Mouse (Mus musculus) cerebellum, adult (tissue): ENCODE results near the gene Arid1b.
A peak's percentile ranks its signal among the peaks of the same experiment; 100 is the strongest.

ENCODE experiments used
- ATAC-seq: cut with Nextera tagmentation; 2 replicates; pipeline ENCODE4 v1.9.2; 2017; ENCODE audit warnings: mild to moderate bottlenecking, moderate library complexity, mixed read lengths; ENCODE audit not compliant: insufficient number of reproducible peaks, low FRiP score, low TSS enrichment

The Arid1b gene

DNA sequence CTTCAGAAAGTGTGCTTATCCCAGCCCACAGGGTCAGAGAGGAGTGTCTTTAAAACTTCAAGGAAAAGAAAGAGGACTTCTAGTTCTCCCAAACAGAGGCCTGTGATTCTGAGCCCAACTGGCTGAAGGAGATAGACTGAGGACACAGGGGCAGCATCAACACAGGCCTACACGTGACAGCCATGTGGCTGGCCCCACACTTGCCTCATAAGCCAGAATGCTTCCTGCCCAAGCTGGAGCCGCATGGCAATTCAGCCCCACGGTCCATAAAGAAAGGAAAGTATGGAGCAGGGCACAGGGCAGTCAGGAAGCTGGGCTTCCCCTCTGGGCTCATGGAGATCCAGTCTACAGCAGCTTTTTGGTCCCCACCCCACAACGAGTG lies 293.1 kb downstream of the Arid1b start:
- no peak for ATAC-seq

DNA sequence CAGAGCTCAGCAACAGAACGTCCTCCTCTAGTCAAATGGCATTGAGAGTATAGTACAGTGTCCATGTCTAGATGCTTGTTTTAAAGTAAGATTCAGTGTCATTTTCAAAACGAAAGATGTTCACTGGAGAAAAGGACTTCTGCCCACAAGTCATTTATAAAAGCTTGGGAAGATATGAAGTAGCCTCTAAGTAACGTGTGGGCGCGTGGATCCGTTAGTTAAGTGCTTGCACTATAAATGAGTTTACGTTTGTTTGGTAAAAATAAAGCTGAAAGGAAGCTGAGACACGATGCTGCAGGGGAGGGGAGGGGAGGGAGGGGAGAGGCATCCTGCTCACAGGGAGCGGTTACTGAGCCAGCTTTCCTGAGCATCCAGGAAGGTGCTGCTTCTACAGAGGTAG lies 293.5 kb downstream of the Arid1b start:
- ATAC-seq = no peak

DNA sequence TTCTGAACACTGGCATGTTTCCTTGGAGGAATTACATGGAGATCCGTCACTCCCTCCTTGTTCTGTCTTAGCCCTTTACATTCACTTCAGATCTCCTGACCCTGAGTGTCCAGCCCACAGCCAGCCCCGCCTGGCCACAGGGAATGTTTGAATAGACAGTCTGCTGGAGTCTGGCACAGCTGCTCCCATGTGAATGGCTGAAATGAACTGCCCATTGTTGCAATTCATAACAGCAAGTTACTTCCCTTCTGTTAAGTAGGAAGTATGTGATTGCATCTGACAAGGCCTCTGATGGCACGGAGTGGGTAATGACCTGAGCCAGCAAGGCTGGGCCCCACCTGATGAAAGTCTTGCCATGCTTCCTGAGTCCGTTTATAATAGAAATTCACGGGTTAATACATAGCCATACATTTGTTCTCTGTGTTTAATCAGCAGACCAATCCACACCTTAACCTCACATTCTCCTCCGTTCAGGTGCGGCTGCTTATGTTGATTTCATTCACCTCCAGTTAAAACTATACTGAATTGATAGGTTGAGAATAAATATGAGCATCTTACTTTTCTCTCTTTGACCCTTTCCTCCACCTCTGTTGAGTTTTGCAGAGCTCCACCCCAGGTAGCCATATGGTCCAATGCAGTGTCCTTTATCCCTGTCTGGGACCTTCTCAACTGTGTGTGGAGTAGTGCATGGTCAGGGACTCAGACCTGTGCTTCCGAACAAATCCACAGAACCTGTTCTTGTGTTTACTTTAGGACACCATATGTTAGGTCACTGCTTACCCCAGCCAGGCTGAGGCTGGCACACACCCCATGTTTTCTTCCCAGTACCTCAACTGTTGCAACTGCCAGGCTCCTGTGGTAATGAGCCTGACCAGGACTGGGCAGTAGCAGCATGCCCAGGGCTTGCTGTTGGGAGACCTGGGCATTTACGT lies 299.8 kb downstream of the Arid1b start:
- ATAC-seq = peak; percentile 60; the same call in 1 of the 2 replicates

DNA sequence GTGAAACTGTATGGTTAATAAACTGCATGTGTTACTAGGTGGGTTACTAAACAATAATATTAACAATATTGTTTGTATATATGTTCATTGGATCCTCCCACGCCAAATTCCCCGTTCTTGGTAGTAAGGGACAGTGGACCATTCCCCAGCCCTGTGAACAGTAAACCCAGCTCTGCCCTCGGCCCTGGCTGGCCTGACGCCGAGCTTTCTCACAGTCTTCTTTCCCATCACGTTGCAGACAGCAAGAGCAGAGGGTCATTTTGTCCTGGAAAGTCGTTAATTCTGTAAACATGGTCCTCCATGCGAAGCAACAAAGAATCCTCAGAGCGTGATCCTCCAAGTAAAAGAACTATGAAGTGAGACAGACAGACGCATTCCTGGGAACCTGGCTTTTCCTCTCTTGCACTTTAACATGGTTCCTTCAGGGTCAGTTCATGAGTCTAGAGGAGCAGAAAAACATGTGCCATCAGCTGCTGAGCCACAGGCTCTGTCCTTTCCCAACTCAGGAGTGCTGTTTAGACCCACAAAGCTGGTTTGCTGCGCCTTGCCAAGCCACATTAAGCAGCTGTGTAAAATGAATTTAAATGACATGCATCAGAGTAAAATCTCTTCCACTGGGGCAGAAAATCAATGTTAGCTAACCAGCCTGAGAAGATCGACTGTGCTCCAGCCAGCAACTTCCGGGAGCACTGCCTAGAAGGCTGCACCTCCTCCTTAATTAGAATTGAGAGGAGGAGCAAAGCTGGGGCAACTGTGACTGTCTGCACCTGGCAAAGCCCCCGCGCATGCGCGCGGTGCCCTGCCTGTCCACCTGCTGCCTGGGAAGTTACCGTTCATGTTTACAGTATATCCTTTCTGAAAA lies 301.2 kb downstream of the Arid1b start:
- ATAC-seq = peak; percentile 57

DNA sequence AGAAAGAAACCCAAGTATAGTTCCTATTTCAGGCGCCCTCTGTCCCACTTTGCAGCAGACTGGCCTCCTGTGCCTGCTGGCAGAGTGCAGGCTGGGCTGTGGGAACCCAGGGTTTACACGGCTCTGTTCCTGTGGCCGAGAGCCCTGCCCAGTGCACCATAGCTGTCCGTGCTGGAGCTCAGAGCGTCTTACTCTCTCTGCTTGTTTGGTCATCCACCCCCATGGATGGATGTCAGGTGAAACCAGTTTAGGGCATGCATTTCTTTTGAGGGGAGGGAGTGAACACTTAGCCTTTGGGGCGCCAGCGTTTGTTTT lies 301.8 kb downstream of the Arid1b start:
- ATAC-seq = peak; percentile 46

DNA sequence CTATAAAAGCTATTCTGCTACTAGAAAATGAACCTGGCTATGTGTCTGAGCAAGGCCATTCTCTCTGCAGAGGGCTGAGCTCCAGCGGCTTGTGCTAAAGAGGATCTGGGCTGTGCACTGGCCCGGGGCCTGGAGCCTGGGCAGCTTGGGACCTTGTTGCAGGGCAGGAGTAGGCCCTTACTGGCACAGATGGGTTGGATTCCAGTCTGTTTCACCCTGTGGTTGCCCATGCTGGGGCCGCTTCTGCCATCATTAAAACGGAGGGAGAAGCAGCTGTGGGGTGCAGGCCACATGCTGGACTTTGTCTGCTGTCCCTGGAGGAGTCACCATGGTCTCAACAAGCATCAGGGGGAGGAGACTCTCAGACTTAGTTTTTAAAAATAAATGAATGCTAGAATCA lies 303.4 kb downstream of the Arid1b start:
- no peak for ATAC-seq

DNA sequence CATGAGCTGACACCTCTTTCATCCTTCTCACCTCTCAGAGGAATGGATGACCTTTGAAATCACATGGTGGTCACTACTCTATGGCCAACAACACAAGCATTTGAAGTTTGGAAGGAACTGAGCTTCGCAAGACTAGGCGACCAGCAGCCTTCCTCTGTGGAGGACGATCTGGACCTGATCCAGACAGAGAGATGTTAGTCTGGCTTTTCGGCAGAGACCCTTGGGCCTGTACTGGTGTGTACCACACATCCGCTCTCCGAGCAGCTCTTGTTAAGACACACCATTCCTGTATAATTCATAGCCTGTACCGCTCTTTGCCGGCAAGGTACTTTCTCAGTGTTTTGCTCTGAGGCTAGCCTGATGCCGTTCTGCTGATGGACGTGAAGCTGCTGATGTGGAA lies 303.9 kb downstream of the Arid1b start:
- no peak for ATAC-seq

DNA sequence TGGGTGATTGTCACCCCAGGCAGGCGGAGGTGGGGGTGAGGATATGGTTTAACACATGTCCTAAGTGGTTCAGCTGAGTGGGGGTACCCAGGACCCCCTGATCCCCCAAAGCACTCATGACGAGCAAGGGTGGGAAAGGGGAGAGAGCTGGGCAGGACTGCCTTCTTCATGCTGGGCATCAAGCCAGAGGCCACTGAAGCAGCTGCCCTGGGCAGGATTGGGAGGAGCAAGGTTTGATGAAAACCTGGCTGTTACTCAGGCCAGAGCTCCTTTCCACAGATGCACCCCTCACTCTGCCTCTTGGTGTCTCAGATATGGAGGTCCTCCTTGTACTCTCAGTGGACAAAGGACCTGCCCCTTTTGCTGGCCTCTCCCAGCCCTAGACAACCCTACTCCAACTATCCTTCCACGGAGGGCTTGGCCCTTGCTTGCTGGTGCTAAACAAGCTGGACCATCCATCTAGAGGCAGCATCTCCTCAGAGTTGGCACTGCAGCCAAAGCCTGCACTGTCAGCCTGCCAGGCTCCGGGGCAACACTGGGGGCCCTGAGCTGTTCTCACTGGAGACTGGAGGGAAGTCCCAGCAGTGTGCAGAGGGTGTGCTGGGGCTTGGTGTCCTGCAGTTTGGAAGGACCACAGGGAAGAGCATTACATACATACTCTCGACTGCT lies 304.9 kb downstream of the Arid1b start:
- ATAC-seq = no peak

DNA sequence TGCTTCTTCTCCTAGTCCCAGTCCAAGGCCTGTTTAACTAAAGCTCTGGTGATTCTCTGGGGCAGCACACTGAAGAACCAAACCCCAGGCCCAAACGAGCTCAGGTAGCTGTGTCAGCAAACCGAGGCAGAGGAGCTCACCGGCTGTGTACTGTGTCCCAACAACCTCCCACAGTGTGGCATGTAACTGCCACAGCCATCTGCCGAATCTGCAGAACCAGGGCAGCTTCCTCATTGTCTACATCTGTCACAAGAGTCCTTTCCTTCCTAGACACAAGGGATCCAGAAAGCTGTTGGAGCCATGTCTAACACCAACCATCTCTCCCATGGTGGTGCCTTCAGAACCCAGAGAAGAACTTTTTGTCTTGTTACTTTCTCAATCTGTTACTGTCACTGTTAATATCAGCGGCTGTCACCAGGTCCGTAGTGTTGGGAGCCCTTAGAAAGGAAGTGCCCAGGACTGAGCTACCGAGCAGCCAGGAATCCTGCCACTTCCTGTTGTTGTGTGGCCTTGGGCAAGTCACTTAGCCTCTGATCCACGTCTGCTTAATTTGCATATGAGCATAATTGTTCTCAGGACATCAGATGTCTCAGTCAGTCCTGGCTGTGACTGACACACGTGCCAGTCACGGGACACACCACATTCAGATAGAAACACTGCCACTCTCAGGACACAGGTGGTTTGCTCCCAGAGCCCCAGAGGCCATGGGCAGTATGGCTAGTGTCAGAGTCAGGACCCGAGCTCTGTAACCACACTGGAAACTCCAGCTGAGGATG lies 309.0 kb downstream of the Arid1b start:
- ATAC-seq = no peak

DNA sequence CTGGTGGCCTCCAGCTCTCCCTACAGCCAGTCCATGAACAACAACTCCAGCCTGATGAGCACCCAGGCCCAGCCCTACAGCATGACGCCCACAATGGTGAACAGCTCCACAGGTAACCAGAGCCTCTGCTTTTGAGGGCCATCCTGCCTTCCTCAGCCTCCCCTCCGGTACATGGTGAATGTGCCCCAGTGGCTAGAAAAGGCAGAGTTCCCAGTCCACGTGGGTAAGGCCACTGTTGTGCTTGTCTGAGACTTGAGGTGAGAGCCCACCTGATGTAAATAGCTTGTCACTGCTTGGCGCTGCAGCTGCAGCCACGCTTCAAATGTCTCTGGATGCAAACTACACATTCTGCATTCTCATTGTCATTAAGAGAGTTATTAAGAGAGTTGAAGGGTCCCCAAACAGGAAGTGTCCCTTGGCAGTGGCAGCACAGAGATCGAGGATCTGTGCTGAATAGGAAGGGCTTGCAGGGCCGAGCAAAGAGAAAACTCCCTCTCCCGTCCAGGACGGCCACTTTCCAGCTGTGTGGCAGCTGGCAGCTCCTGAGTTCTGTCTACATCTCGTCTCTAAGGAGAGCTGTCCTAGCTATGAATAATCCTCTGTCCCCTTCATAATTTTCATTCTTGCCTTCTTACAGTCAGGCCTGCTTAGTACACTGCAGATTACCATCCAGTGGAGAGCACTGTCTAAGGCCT lies 311.8 kb downstream of the Arid1b start:
- ATAC-seq = no peak

DNA sequence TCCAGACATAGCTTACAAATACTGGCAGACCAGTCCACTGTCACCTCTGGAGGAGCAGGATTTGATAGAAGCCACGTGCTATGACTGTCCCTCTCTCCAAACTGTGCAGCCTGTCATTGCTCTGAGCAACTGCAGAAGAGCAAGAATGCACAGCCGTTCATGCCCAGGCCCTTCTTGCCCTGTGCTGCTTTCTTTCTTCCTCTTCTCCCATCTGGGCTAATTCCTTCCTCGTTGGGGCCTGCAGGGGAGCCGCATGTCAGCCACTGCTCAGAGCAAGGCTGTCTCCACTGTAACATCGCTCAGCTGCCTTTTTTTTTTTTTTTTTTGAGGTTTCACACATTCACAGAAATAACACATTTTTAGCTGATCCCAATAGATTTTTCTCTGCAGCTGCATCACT lies 315.8 kb downstream of the Arid1b start:
- ATAC-seq = no peak

DNA sequence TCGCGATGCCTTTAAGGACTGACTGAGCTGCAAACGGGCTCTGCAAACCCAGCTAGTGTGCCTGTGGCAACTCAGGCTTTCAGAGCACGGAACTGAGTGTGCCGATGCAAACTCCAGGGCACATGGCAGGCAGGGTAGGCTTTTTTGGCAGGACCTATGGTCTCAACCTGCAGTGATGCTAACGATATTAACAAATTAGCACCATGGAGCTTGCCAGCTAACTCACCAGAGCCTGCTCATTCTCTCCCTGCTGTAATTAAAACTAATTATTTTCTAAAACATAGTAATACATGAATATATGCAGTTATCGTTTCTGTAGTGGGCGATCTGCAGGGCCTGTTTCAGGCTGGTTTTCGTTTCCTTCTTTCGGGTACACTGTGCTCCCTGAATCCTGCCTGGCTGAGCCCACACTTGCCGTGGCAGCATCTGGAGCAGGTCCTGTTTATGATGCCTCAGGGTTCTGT lies 316.3 kb downstream of the Arid1b start:
- no peak for ATAC-seq

DNA sequence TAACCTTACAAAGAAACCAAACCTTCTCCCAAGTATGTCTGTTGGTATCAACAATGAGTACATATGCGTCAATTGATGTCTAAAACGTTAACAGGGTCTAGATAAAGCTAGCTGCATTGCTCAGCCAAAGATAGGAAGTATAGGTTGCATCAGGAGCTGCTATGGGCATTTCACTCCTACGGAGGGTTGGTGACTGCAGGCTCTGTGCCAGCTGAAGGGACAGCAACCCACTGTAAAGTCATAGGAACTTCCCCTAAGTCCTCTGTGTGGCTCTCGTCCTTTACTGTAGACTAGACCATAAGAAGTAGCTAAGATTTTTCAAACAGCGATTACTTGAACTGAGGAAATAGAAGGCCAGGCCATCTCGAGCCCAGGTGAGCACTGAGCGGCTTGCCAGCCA lies 316.9 kb downstream of the Arid1b start:
- ATAC-seq = no peak

DNA sequence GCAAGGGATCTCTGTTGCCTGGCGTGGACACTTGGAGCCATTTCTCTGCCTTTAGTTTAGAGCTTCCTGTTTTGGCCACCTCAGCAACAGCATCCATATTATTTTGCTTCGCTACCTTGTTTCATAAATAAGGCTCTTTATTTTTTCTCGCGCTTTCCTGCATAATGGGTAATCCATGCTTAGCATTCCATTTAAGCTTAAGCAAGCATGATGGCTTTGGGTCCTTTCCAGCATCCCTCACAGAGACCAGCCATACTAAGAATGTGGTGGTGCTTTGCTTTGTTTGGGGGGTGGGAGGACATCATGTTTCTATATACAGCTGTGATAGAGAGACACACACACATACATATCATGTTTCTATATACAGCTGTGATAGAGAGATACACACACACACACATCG lies 318.2 kb downstream of the Arid1b start:
- no peak for ATAC-seq

DNA sequence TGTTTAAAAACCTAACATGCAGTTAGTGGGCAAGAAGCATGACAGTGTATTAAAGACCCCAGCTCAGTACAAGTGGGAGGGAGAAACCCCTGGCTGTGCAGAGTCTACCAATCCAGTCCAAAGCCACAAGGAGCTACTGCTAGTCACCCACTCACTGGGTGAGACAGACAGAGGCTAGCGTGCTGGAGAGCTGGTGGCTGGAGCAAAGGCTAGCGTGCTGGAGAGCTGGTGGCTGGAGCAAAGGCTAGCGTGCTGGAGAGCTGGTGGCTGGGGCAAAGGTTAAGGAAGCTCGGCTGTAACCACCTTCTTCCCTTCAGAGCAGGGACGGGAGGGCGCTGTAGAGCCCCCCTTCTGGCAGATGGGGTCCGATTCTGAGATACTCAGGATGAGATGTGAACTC lies 320.6 kb downstream of the Arid1b start:
- no peak for ATAC-seq

DNA sequence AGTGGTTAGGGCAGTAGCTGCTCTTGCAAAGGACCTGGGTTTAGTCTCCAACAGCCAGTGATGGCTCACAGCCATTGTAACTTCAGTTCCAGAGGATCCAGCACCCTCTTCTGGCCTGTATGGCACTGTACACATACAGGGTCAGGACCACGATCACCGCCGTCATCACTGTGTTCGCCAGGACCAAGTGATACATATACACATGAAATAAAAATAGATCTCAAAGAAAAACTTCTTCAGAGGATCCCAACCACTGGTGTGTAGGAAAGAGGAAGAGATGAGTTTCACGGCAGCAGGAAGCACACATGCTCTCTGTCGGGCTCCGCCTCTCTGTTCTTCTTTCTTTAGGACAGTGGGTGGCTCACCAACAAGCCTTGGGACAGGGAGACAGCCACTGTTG lies 322.4 kb downstream of the Arid1b start:
- ATAC-seq = no peak

DNA sequence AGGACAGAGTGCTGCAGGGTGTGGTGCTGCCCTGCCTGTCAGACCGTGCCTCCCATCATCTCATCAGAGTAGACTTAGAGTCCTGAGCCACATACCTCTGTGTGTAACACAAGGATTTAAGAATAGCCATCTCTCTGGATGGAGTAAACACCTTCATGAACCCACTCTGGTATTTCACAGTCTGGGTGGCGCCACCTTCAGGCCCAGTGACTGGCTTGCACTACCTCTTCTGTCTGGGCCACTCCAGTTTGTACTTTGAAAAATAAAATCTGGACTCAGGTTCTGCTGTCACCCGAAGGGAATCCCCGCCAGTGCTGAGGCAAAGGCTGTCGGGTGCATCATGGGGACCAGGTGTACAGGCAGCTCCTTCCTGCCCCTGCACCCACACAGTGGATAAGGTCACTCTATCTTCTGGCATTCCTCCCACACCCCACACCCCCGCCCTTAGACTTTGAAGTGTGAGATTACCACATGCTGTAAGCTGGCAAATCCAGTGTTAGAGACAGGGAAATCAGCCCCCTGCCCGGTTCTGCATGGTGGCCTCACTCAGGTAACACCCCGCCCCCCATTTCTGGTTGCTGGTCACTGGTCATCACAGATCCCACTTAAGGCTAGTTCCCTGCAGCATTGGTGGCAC lies 327.6 kb downstream of the Arid1b start:
- ATAC-seq = no peak

DNA sequence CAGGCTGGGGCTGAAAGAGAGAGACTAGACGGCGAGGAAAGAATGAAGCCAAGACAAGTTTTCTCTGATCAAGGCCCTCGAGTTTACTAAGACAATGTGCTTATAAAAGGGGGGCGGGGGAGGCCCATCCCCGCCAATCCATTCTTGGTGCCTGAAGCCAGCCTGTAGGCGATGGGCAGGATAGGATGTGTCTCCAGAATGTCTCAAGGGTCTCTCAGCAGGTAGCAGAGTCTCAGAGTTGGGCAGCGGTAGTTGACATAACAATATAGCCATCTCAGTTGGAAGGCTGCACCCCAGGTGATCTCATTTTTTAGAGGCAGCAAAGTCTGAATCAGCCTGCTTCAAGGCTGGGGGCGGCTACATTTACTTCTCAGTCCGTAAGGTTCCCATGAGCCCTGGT lies 328.5 kb downstream of the Arid1b start:
- ATAC-seq = no peak

DNA sequence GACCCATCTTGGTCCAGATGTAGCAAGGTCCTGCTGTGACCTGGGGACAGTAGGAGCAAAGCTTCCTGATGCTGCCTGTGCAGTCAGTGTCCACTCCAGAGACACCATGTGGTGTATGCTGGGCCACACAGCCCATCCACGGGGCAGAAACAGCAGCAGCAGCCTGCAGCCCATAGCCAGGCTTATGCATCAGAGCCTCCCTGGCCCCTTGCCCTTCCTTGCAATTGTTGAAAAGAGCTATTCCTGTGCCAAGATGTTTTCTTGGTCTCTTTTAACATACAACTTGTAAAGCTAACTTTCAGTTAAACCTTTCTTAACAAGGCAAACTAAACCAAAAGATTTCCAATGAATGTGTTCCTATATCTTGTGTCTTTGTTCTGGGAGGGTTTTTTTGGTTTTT lies 329.6 kb downstream of the Arid1b start:
- no peak for ATAC-seq
